Mouse (Mus musculus) C2C12 (cell line): ENCODE data around the gene Stx6. TPM values are rescaled to one million over a fixed set of nuclear protein-coding genes. Genes with fewer than 3 reads are reported as not detected.

ENCODE experiments used
- H3K27me3 ChIP-seq: one replicate; pipeline ENCODE4 v1.6.1; 2011; ENCODE audit not compliant: control insufficient read depth, insufficient read depth, insufficient read length
- H3K36me3 ChIP-seq: one replicate; pipeline ENCODE4 v1.6.1; 2011; ENCODE audit not compliant: control insufficient read depth, insufficient read depth
- H3K4me3 ChIP-seq: one replicate; pipeline ENCODE4 v1.5.1; 2011; ENCODE audit warnings: mild to moderate bottlenecking, control low read depth; ENCODE audit not compliant: poor library complexity, insufficient read depth, severe bottlenecking
- H3K79me2 ChIP-seq: one replicate; pipeline ENCODE4 v1.6.1; 2011; ENCODE audit not compliant: control insufficient read depth, insufficient read depth
- H3K79me3 ChIP-seq: one replicate; pipeline ENCODE4 v1.6.1; 2011; ENCODE audit warnings: low read depth, control low read depth
- H3ac ChIP-seq: one replicate; pipeline ENCODE3; 2011; ENCODE audit warnings: low read depth; ENCODE audit not compliant: control insufficient read depth, insufficient read length
- CEBPB ChIP-seq: IDR thresholded peaks from one replicate; pipeline ENCODE4 v1.6.1; 2011; ENCODE audit warnings: low read depth, mild to moderate bottlenecking, control low read depth, moderate library complexity
- CTCF ChIP-seq: IDR thresholded peaks from one replicate; pipeline ENCODE4 v1.5.1; 2011; ENCODE audit not compliant: control insufficient read depth, insufficient read depth, insufficient read length
- FOSL1 ChIP-seq: IDR thresholded peaks from one replicate; pipeline ENCODE4 v1.8.0; 2011; ENCODE audit warnings: mild to moderate bottlenecking, low read length; ENCODE audit not compliant: poor library complexity, insufficient read depth, severe bottlenecking
- MAX ChIP-seq: IDR thresholded peaks from one replicate; pipeline ENCODE4 v1.6.1; 2011; ENCODE audit warnings: mild to moderate bottlenecking, control low read depth
- MYOD1 ChIP-seq: IDR thresholded peaks from one replicate; pipeline ENCODE4 v1.6.1; 2011; ENCODE audit warnings: low read depth; ENCODE audit not compliant: control insufficient read depth, insufficient read length
- MYOG ChIP-seq: IDR thresholded peaks from one replicate; pipeline ENCODE4 v1.6.1; 2011; ENCODE audit not compliant: control insufficient read depth, insufficient read length; ENCODE audit errors: extremely low read depth
- USF1 ChIP-seq: IDR thresholded peaks from one replicate; pipeline ENCODE4 v1.6.1; 2011; ENCODE audit warnings: low read depth, mild to moderate bottlenecking, control low read depth, moderate library complexity
- polyA plus RNA-seq: library from polyadenylated mRNA; unstranded; fragments of >200 nt; fragmentation: generic; extraction: Trizol; gene quantifications from one replicate; pipeline ENCODE4 v1.2.1, GENCODE M21; 2012; ENCODE audit warnings: missing spikeins

Gene Stx6
- polyA plus RNA-seq, 1 experiment: 30.5 TPM

- H3K79me2 ChIP-seq: no peaks in the 10 kb centered on the region
- no peak overlapping the region for H3ac ChIP-seq
- TF ChIP-seq CEBPB (no peak), USF1 (no peak), CTCF (no peak), MYOG (no peak), MYOD1 (no peak), MAX (no peak), FOSL1 (no peak)
- H3K4me3 ChIP-seq: no peak overlapping the region
- H3K79me3 ChIP-seq: no peaks in the 10 kb centered on the region
- no peaks in the 10 kb centered on the region for H3K36me3 ChIP-seq
- H3K27me3 ChIP-seq: no peaks in the 10 kb centered on the region
These were observed 44.0 kb downstream of the Stx6 start for GRCm38 (mm10) chr1:155202472-155202871.

- Histone ChIP-seq H3K36me3 (no peaks in the 10 kb centered on the region), H3K79me2 (no peaks in the 10 kb centered on the region), H3K27me3 (no peaks in the 10 kb centered on the region), H3K79me3 (no peaks in the 10 kb centered on the region), H3K4me3 (no peak overlapping the region), H3ac (no peak overlapping the region)
- TF ChIP-seq CEBPB (no peak), USF1 (no peak), MAX (no peak), MYOG (no peak), MYOD1 (no peak), FOSL1 (no peak), CTCF (no peak)
These were observed 44.6 kb downstream of the Stx6 start for GRCm38 (mm10) chr1:155203101-155203500.

- no peaks in the 10 kb centered on the region for H3K36me3 ChIP-seq
- H3K79me3 ChIP-seq: no peaks in the 10 kb centered on the region
- no peaks in the 10 kb centered on the region for H3K27me3 ChIP-seq
- no peak for TF ChIP-seq USF1
- TF ChIP-seq CTCF: no peak
- no peak for TF ChIP-seq FOSL1
- no peak for TF ChIP-seq MYOG
- TF ChIP-seq MYOD1: no peak
- no peak for TF ChIP-seq CEBPB
- no peak for TF ChIP-seq MAX
- no peak overlapping the region for H3ac ChIP-seq
- H3K79me2 ChIP-seq: no peaks in the 10 kb centered on the region
- no peak overlapping the region for H3K4me3 ChIP-seq
These were observed 45.4 kb downstream of the Stx6 start for GRCm38 (mm10) chr1:155203954-155204353.

GRCm38 (mm10) chr1:155204560-155205162 lies 46.1 kb downstream of the Stx6 start:
- TF ChIP-seq CEBPB: no peak
- no peak for TF ChIP-seq USF1
- no peak for TF ChIP-seq MAX
- Histone ChIP-seq H3ac (no peak overlapping the region), H3K27me3 (no peaks in the 10 kb centered on the region), H3K79me3 (no peaks in the 10 kb centered on the region), H3K4me3 (no peak overlapping the region), H3K79me2 (no peaks in the 10 kb centered on the region), H3K36me3 (no peaks in the 10 kb centered on the region)

- no peak for TF ChIP-seq MYOD1
- TF ChIP-seq MYOG: no peak
- no peak for TF ChIP-seq CTCF
- TF ChIP-seq USF1: no peak
- TF ChIP-seq CEBPB: no peak
- no peak for TF ChIP-seq MAX
- no peak for TF ChIP-seq FOSL1
- H3K4me3 ChIP-seq: no peak overlapping the region
- no peaks in the 10 kb centered on the region for H3K36me3 ChIP-seq
- no peaks in the 10 kb centered on the region for H3K79me2 ChIP-seq
- no peak overlapping the region for H3ac ChIP-seq
- no peaks in the 10 kb centered on the region for H3K27me3 ChIP-seq
- H3K79me3 ChIP-seq: no peaks in the 10 kb centered on the region
These were observed 46.8 kb downstream of the Stx6 start for GRCm38 (mm10) chr1:155205311-155205710.

- Histone ChIP-seq H3K4me3 (no peak overlapping the region), H3K79me3 (no peaks in the 10 kb centered on the region), H3K79me2 (no peaks in the 10 kb centered on the region), H3K27me3 (no peaks in the 10 kb centered on the region), H3ac (no peak overlapping the region), H3K36me3 (no peaks in the 10 kb centered on the region)
- TF ChIP-seq MYOG: no peak
- TF ChIP-seq CTCF: no peak
- TF ChIP-seq FOSL1: no peak
- TF ChIP-seq MAX: no peak
- TF ChIP-seq CEBPB: no peak
These were observed 47.5 kb downstream of the Stx6 start for GRCm38 (mm10) chr1:155205822-155206660.
